Mouse (Mus musculus) neural tube, embryonic 14.5 days (tissue): ENCODE measurements around the gene Hnrnpa0. TPM values are rescaled to one million over a fixed set of nuclear protein-coding genes. Genes with fewer than 3 reads are reported as not detected.

ENCODE experiments used
- ATAC-seq: fragments of 200-750 bp; cut with Nextera tagmentation; 2 replicates; pipeline ENCODE4 v1.8.0; 2017; ENCODE audit warnings: low read depth, mild to moderate bottlenecking, moderate TSS enrichment, moderate library complexity
- H3K27ac ChIP-seq: fragments of 300-500 bp; sonication (generic); 2 replicates; pipeline ENCODE4 v1.5.1; 2014; ENCODE audit warnings: low read depth, mild to moderate bottlenecking, control low read depth, low read length, moderate library complexity, mixed read lengths
- H3K27me3 ChIP-seq: fragments of 300-500 bp; sonication (generic); 2 replicates; pipeline ENCODE4 v1.6.1; 2014; ENCODE audit warnings: low read length; ENCODE audit not compliant: control insufficient read depth, insufficient read depth
- H3K36me3 ChIP-seq: fragments of 300-500 bp; sonication (generic); 2 replicates; pipeline ENCODE4 v1.6.1; 2014; ENCODE audit warnings: low read length, mixed read lengths; ENCODE audit not compliant: control insufficient read depth, insufficient read depth
- H3K4me1 ChIP-seq: fragments of 300-500 bp; sonication (generic); 2 replicates; pipeline ENCODE4 v1.6.1; 2014; ENCODE audit warnings: low read length; ENCODE audit not compliant: control insufficient read depth, insufficient read depth
- H3K4me2 ChIP-seq: fragments of 300-500 bp; sonication (generic); 2 replicates; pipeline ENCODE4 v1.6.1; 2014; ENCODE audit warnings: mild to moderate bottlenecking, low read depth, low read length, control low read depth
- H3K4me3 ChIP-seq: fragments of 300-500 bp; sonication (generic); 2 replicates; pipeline ENCODE4 v1.5.1; 2014; ENCODE audit warnings: low read depth, low read length, control low read depth, mixed read lengths
- H3K9ac ChIP-seq: fragments of 300-500 bp; sonication (generic); replicated peaks from 2 replicates; pipeline ENCODE4 v1.6.1; 2014; ENCODE audit warnings: low read depth, mild to moderate bottlenecking, control low read depth, low read length, mixed read lengths
- H3K9me3 ChIP-seq: fragments of 300-500 bp; sonication (generic); 2 replicates; pipeline ENCODE4 v1.6.1; 2016; ENCODE audit warnings: low read length; ENCODE audit not compliant: control insufficient read depth
- WGBS: fragments of 180-500 bp; shearing (Covaris S2); extraction: QIAGEN DNeasy Blood & Tissue Kit; methylation state at CpG from one replicate; pipeline ENCODE4 v1.1.7; 2014; 5-methylcytosine and 5-hydroxymethylcytosine counted together
- polyA plus RNA-seq: library from polyadenylated mRNA; unstranded; fragments of >200 nt; fragmentation: Nextera tagmentation; extraction: Ambion mirVana; gene quantifications from 2 replicates; pipeline ENCODE4 v1.2.1, GENCODE M21; 2014

Hnrnpa0 gene
- polyA plus RNA-seq, 1 experiment from 2014 or later = 52.4 TPM

GRCm38 (mm10) chr13:58129687-58130246, 1.4 kb upstream of the Hnrnpa0 start:
- Histone ChIP-seq H3K9ac (peak overlapping the region; percentile 99), H3K27me3 (no peaks in the 10 kb centered on the region), H3K4me1 (peaks cover 20% of the 10 kb centered on the region), H3K4me2 (peak overlapping the region; percentile 71), H3K36me3 (0 out of 2 replicates have a peak, but pooled peaks cover 3% of the 10 kb centered on the region), H3K27ac (peak overlapping the region; percentile 100), H3K9me3 (no peaks in the 10 kb centered on the region), H3K4me3 (peak overlapping the region; percentile 96)
- WGBS = 31% methylated on average over 4 of the region's 4 CpGs
- no peak for ATAC-seq

GRCm38 (mm10) chr13:58128768-58129671, 664 bp upstream of the Hnrnpa0 start:
- under 1% methylated on average over 78 of the region's 83 CpGs for WGBS
- Histone ChIP-seq H3K9me3 (no peaks in the 10 kb centered on the region), H3K27me3 (no peaks in the 10 kb centered on the region), H3K4me3 (peak overlapping the region; percentile 96), H3K4me1 (peaks cover 20% of the 10 kb centered on the region), H3K27ac (peak overlapping the region; percentile 100), H3K36me3 (0 out of 2 replicates have a peak, but pooled peaks cover 3% of the 10 kb centered on the region), H3K4me2 (peak overlapping the region; percentile 71), H3K9ac (peak overlapping the region; percentile 99)
- peak; percentile 98 for ATAC-seq

GRCm38 (mm10) chr13:58127766-58128361, 492 bp downstream of the Hnrnpa0 start:
- peaks cover 20% of the 10 kb centered on the region for H3K4me1 ChIP-seq
- H3K36me3 ChIP-seq = 0 out of 2 replicates have a peak, but pooled peaks cover 3% of the 10 kb centered on the region
- peak overlapping the region; percentile 99 for H3K9ac ChIP-seq
- H3K9me3 ChIP-seq = no peaks in the 10 kb centered on the region
- H3K4me2 ChIP-seq = peak overlapping the region; percentile 71
- peak; percentile 47 for ATAC-seq
- no peaks in the 10 kb centered on the region for H3K27me3 ChIP-seq
- peak overlapping the region; percentile 96 for H3K4me3 ChIP-seq
- WGBS = under 1% methylated on average over 69 of the region's 81 CpGs
- H3K27ac ChIP-seq = peak overlapping the region; percentile 100

GRCm38 (mm10) chr13:58126862-58127765, 1.2 kb downstream of the Hnrnpa0 start:
- H3K27ac ChIP-seq = peak overlapping the region; percentile 100
- 0 out of 2 replicates have a peak, but pooled peaks cover 3% of the 10 kb centered on the region for H3K36me3 ChIP-seq
- peaks cover 20% of the 10 kb centered on the region for H3K4me1 ChIP-seq
- peak overlapping the region; percentile 71 for H3K4me2 ChIP-seq
- peak overlapping the region; percentile 96 for H3K4me3 ChIP-seq
- H3K9me3 ChIP-seq = no peaks in the 10 kb centered on the region
- H3K27me3 ChIP-seq = no peaks in the 10 kb centered on the region
- under 1% methylated on average over 69 of the region's 92 CpGs for WGBS
- ATAC-seq = no peak
- peak overlapping the region; percentile 99 for H3K9ac ChIP-seq

- Histone ChIP-seq H3K4me2 (peak overlapping the region; percentile 71), H3K4me3 (peak overlapping the region; percentile 96), H3K27me3 (no peaks in the 10 kb centered on the region), H3K9ac (no peak overlapping the region; the same call in 1 of the 2 replicates), H3K27ac (no peak overlapping the region), H3K4me1 (peaks cover 20% of the 10 kb centered on the region), H3K9me3 (no peaks in the 10 kb centered on the region), H3K36me3 (0 out of 2 replicates have a peak, but pooled peaks cover 3% of the 10 kb centered on the region)
- WGBS = 36% methylated on average over 7 of the region's 7 CpGs
- no peak for ATAC-seq
Observed at GRCm38 (mm10) chr13:58126126-58126525, 2.2 kb downstream of the Hnrnpa0 start.

- Histone ChIP-seq H3K27me3 (no peaks in the 10 kb centered on the region), H3K4me1 (peaks cover 19% of the 10 kb centered on the region), H3K36me3 (0 out of 2 replicates have a peak, but pooled peaks cover 3% of the 10 kb centered on the region), H3K9me3 (no peaks in the 10 kb centered on the region), H3K4me2 (0 out of 2 replicates have a peak overlapping the region, but pooled peaks have one; percentile 14), H3K27ac (no peak overlapping the region), H3K4me3 (no peak overlapping the region), H3K9ac (no peak overlapping the region)
- WGBS = 67% methylated on average over 2 of the region's 2 CpGs
- no peak for ATAC-seq
Observed at GRCm38 (mm10) chr13:58124989-58125388, 3.4 kb downstream of the Hnrnpa0 start.

GRCm38 (mm10) chr13:58124278-58124677, 4.1 kb downstream of the Hnrnpa0 start:
- Histone ChIP-seq H3K27me3 (no peaks in the 10 kb centered on the region), H3K27ac (no peak overlapping the region), H3K4me2 (no peak overlapping the region), H3K9ac (no peak overlapping the region), H3K9me3 (no peaks in the 10 kb centered on the region), H3K4me3 (no peak overlapping the region), H3K36me3 (0 out of 2 replicates have a peak, but pooled peaks cover 3% of the 10 kb centered on the region), H3K4me1 (peaks cover 13% of the 10 kb centered on the region)
- WGBS = 90% methylated on average over 3 of the region's 3 CpGs
- ATAC-seq = no peak

- Histone ChIP-seq H3K4me3 (no peak overlapping the region), H3K4me1 (peaks cover 13% of the 10 kb centered on the region), H3K4me2 (no peak overlapping the region), H3K9me3 (no peaks in the 10 kb centered on the region), H3K27ac (no peak overlapping the region), H3K36me3 (0 out of 2 replicates have a peak, but pooled peaks cover 3% of the 10 kb centered on the region), H3K27me3 (no peaks in the 10 kb centered on the region), H3K9ac (no peak overlapping the region)
- WGBS = 56% methylated on average over 8 of the region's 8 CpGs
- ATAC-seq = no peak
Observed at GRCm38 (mm10) chr13:58123381-58123780, 5.0 kb downstream of the Hnrnpa0 start.
